21 mouse cellular contexts compared by ENCODE assay signal in the genomic region with DNA sequence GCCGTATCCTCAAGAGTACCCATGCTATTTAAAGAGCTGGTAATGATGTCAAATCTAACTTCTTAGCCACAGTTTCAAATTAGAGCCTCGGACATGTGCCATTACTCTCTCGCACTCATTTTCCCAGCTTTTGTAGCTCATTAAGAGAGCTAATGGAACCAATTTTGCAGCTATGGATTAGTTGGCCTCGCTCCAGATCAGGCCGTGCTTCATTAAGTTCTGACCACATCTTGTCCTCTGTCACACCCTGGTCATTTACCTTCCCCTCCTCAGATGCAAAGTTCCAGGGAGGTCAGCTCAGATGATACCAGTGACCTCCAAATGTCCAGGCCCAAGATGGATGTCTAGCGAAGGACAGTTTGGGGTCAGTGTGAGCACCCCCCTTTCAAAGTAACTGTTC. TPM values are rescaled to one million over a fixed set of nuclear protein-coding genes. Genes with fewer than 3 reads are reported as not detected.
"Had no signal": no experiment of that assay in that cellular context is flagged by ENCODE, and none has a peak within 500 bp of the region (broad histone marks: within the 10 kb centered on the region; RNA-seq: fewer than 3 reads in every experiment).

No protein-coding gene starts in this region.

- H3K9me3 ChIP-seq: liver, embryonic 15.5 days; lung, embryonic 15.5 days; megakaryocyte, embryonic 14.5 days; midbrain, embryonic 13.5 days; midbrain, embryonic 15.5 days; neural tube, embryonic 13.5 days; neural tube, embryonic 15.5 days; stomach, embryonic 15.5 days had no signal

- H3K27me3 ChIP-seq: liver, embryonic 15.5 days; lung, embryonic 15.5 days; megakaryocyte, embryonic 14.5 days; midbrain, embryonic 13.5 days; midbrain, embryonic 15.5 days; neural tube, embryonic 13.5 days; neural tube, embryonic 15.5 days; stomach, embryonic 15.5 days had no signal

- DNase-seq: liver, postnatal 0 days; lung, adult 2 months; lung, postnatal 14 days; lung, postnatal 36 days; right cerebral cortex, adult 18-20 months; thymus, adult 2 months; thymus, postnatal 25 days; thymus, postnatal 4 days had no signal

- H3K4me2 ChIP-seq: liver, embryonic 15.5 days; lung, embryonic 15.5 days; midbrain, embryonic 11.5 days; midbrain, embryonic 13.5 days; midbrain, embryonic 15.5 days; neural tube, embryonic 13.5 days; neural tube, embryonic 15.5 days; stomach, embryonic 15.5 days had no signal

- H3K27ac ChIP-seq: liver, embryonic 15.5 days; lung, embryonic 15.5 days; macrophage; midbrain, embryonic 13.5 days; midbrain, embryonic 15.5 days; neural tube, embryonic 13.5 days; neural tube, embryonic 15.5 days; stomach, embryonic 15.5 days; stomach, postnatal 0 days had no signal

- H3K9ac ChIP-seq: liver, embryonic 15.5 days; liver, postnatal 0 days; lung, embryonic 15.5 days; midbrain, embryonic 13.5 days; midbrain, embryonic 15.5 days; neural tube, embryonic 13.5 days; neural tube, embryonic 15.5 days; stomach, embryonic 15.5 days had no signal

- H3K36me3 ChIP-seq: liver, embryonic 15.5 days; lung, embryonic 15.5 days; midbrain, embryonic 13.5 days; midbrain, embryonic 15.5 days; neural tube, embryonic 13.5 days; neural tube, embryonic 15.5 days; stomach, embryonic 15.5 days had no signal

- H3K4me3 ChIP-seq: liver, embryonic 15.5 days; lung, embryonic 15.5 days; megakaryocyte, embryonic 14.5 days; midbrain, embryonic 13.5 days; midbrain, embryonic 15.5 days; neural tube, embryonic 13.5 days; neural tube, embryonic 15.5 days; stomach, embryonic 15.5 days had no signal

- ATAC-seq: liver, postnatal 0 days; lung, postnatal 0 days; midbrain, embryonic 13.5 days; midbrain, embryonic 15.5 days had no signal

RNA-seq across cellular contexts. Expression of gene Dock3, which starts 43.0 kb away (rescaled TPM):
- total RNA-seq: monocyte, adult 5-6 weeks had no signal
- polyA plus RNA-seq: liver, postnatal 0 days had no signal
